Mouse (Mus musculus) kidney, adult 18-20 months (tissue): ENCODE measurements around the gene Musk.
A peak's percentile ranks its signal among the peaks of the same experiment; 100 is the strongest.

Experiments
- DNase-seq: peaks from one replicate; pipeline ENCODE4 v3.0.0; 2021

Gene Musk

DNA sequence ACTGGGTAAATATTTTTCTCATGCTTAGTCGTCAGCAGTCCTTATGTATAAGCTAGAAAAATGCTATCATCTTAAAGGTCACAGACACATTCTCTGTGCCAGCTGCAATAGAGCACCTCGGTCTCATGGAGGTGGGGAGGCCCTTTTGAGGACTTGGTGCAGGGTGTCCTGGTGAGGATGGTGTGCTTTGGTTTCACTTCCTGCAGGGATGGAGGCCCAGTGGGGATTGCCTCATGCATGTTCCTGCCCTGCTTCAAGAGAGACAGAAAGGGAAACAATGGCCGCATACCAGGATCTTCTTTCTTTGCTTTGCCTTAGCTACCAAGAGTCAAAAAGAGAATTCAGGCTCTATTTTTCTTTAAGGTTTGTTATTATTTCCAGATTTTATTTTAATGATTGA is 31.8 kb downstream of the Musk start:
- no peak for DNase-seq

DNA sequence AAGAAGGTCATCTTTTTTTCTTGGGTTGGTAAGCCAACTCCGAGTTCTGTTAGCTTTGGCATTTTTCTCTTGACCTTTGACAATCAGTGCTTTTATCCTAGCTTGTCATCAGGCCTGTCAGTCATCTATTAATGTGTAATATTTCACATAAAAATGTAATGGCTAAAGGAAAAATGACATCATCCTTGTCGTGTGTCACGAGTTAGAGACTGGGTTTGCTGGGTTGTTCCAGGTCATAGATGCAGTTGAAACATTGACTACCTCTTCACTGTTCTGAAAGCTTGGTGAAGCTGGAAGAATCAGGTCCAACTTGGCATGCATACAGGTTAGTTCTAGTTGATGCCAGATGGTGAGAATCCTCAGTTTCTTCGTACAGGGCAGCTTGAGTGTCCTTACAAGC is 34.5 kb downstream of the Musk start:
- no peak for DNase-seq

DNA sequence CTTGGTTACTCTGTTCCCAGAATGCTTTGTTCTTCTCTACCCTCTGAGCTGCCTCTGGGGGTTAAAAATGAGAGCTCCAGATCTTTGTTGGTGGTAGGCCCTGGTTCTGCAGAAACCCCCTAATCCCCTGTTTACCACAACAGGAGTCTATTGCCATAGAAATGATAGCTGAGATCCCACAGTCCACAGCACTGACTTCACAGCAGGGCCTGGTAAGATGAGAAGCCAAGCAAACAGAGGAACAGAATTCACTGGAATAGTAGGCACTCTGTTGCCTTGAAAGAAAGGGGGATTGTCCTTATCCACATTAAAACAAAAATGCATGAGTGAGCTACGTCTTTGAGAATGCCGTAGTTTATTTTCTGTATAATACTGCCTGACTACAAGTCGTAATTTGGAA is 41.0 kb downstream of the Musk start:
- no peak for DNase-seq

DNA sequence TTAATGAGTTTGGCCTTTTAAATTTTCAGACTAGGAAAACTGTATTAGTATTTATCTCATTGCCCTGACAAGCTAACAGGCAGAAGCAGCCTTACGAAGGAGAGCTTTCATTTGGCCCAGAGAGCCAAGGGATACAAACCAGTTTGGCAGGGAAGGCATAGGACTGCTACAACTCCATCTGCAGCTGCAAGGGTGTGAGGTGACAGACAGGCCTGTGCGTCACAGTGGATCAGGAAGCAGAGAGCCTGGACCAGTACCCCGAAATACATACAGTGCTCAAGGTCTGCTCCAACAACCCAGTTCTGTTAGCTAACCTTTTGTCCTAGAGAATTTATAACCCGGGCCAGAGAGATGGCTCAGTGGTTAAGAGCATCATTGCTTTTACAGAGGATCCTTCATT is 42.5 kb downstream of the Musk start:
- DNase-seq, result no peak

DNA sequence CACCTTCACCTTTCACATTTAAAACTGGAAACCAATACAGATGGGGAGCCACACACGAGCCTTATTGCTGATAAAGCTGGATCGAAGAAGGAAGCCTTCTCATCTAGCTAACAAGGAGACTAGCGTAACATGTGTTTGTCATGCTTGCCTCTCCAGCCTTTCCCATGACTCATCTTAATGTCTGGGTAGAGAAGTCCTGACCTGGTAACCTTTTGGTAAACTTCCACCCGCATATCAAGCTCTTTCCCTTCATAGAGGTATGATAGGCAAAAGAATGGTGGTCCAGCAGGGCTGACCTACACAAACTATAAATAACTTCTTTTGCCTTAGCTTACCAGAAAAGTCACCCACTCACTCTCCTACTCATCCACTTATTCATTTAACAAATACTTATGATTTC is 44.3 kb downstream of the Musk start:
- no peak for DNase-seq

DNA sequence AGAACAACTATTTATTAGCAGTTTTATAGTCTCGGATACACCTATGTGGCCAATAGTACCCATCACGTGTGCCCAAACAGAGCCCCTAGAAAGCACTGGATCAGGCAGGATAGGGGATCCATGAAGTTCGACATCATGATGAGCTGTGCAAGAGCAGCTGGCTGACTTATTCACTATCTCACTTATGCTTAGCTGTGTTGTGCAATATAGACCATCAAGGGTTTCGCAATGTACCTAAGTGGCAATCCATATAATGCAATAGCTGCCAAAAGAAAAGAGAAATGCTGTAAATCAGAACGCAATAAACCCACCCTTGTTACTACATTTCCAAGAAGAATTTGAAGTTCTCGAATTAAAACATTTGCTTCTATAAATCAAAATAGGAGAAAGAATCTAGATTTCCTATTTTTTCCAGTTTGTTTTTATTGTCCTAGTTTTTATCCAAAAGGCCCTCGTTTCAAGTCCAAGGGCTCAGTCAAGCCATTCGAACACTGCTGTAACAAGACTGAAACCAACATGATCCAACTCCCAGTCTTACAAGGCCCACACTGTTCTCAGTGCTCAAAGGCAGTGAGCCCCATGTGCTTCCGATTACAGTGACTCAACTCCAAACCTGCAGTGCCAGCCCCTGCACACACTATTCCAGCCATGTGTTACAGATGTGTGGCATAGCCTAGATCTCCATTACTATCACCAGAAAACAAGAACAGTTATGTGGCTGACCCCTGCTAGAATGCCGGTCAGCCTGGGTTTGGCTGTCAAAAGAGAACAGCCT is 45.3 kb downstream of the Musk start:
- no peak for DNase-seq

DNA sequence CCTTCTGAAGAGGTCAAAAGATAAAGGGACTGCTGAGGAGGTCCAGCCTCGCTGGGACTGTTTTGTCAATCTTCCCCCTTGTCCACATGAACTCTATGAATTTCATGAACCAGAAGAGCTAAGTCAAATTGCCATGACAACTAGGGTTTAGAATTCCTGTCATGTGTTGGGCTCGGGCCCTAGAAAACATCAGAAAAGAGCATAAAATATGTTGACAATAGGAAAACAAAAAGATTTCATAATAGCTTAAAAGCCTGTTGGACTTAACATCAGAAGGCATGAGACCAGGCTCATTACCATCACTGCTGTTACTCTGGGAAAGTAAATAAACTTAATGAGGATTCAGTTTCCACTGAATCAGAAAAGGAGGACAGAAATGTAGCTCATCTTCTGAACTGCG is 46.6 kb downstream of the Musk start:
- no peak for DNase-seq

DNA sequence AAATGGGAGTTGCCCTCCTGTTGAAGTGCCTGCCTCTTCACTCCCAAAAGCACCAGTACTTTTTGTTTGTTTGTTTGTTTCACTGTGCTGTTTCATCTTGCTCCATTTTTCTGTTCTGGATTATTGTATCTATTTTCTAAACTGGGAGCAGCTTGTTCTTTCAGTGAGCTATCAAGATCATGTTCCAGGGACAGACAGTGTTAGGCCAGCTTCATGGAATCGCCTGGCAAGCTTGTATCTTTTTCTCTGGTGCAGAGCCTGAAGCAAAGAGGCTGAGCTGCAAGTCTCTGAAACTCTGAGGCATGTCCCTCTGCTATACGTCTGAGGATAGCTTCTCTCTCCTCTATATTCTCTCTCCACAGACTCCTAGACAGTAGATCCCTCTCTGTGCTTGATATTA is 50.5 kb downstream of the Musk start:
- DNase-seq, result no peak

DNA sequence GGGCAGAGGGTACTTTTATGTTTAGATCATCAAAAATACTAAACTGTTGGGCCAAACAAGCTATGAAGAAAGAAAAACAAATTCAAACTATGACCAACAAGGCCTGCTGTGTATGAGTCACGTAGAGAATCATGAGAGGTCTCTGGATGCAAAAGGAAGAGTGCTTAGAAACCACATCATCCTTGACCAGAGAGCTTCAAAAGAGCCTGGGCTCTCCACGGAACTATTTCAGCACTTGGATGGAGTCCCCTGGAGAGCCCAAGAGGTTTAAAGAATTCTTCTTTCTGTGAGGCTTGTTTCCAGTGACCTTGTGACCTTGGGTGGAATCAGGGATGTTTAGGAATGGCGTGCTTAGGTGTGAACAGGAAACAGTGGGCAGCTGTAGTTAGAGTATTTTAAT is 53.5 kb downstream of the Musk start:
- DNase-seq, result no peak

DNA sequence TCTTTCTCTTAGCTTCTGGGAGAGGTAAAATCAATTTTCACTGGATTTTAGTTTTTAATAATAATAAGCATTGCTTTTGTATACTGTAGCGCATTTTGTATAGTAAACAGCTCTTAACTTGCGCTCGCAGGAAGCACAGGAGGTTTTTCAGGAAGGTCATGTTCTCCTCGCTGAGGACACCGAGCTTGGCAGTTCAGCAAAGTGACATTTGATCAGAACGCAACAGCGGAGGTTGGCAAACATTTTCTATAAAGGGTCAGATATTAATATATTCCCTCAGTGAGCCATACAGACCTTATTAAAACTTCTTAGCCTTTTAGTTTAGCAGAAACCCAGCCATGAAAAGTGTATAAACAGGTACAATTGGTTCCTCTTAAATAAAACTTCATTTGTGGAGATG is 64.4 kb downstream of the Musk start:
- no peak for DNase-seq

DNA sequence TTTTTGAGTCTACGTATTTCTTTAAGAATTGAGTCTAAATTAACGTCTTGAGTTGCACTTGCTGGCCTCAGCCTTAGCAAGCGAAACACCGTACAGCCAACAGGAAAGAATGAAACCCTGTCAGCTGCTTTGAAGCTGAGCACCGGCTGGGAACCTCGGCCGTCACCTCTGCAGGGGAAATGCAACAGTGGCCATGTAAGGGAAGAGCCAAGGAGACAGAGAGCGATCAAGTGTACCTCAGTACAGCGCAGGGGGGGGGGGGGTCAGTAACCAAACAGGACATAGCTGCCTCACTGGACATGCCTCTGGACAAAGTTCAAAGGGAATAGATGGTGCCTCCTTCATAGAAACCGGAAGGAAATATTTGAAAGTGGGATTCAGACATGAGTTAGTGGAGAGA is 65.4 kb downstream of the Musk start:
- DNase-seq, result no peak

DNA sequence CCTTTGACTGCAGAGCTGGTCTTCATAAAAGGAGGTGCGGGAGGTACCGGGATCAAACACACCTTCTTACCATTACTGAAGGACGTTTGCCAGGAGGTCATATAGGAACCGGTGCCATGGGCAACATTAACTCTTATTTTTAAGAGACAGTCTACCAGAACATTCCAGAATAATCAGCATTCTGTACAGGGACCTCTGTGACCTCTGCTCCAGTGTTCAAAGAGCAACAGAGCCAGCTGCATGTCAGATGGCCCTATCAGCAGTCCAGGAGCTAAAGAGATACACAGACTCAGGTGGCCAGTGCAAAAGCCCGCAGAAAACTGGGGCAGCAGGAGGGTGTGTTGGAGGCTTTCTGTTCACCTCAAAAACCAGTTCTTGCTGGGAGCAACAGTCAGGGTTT is 65.8 kb downstream of the Musk start:
- no peak for DNase-seq

DNA sequence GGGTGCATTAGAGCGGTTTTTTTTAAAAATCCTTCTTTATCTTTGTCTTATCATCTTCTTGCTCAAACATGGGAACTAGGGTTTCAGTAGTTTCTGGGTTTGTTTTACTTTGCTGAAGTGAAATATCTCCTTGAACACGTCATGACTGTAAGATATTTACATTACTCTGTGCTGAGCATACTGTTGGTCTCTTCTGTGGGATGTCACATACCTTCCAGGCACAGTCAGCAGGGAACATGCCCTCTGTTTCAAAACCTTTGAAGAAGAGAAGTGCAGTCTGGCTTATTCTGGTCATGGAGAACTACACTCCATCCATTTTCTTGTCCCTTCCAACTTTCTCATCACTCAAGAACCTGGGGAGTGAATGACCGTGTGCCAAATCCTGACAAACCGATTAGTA is 73.2 kb downstream of the Musk start:
- DNase-seq, result no peak

DNA sequence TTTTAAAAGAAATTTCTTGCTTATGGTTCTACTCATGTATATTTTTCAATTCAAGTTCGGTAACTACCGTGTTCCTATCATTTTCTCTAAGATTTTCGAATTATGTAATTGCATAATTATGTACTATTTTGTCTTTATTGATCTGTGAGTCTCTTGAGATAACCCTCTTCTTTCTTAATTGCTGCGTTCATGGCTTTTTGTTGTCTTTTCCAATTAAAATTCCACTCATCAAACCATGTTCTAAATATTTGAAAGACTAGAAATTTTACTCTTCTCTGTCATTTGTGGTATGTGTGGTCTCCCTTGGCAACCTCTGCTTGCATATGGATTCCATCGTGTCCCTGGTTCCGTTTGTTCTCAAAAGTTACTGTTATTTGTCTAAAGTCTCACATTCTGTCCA is 79.6 kb downstream of the Musk start:
- DNase-seq, result no peak

DNA sequence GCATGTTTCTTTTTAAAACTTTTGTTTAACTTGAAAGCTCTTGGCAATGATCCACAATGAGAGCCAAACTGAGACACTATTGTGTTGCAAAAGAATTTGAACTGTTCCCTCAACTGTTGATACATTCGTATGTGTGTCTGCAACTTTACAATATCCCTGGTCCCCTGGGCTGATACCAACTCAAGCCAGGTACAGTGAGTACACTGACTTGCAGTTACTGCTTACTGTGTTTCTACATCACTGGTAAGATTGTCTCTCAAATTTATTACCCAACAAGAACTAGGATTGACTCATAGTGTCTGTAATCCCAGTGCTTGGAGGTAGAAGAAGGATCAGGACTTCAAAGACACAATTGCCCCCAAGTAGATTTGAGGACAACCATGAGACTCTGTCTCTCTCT is 85.3 kb downstream of the Musk start:
- no peak for DNase-seq

DNA sequence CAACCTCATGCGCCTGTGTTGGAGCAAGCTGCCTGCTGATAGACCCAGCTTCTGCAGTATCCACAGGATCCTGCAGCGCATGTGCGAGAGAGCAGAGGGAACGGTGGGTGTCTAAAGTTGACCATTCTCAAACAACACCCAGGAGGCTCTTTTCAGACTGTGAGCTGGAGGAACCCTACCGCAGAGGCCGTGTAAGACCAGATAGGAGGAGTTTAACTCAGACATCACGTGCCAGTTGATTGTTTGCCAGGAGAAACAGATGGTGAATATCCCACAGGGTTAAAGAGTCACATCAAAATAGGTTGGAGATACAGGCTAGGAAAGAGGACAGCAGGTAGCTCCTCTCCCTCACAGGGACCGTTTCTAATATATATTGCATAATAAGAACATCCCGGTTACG is 87.8 kb downstream of the Musk start:
- DNase-seq, result no peak

DNA sequence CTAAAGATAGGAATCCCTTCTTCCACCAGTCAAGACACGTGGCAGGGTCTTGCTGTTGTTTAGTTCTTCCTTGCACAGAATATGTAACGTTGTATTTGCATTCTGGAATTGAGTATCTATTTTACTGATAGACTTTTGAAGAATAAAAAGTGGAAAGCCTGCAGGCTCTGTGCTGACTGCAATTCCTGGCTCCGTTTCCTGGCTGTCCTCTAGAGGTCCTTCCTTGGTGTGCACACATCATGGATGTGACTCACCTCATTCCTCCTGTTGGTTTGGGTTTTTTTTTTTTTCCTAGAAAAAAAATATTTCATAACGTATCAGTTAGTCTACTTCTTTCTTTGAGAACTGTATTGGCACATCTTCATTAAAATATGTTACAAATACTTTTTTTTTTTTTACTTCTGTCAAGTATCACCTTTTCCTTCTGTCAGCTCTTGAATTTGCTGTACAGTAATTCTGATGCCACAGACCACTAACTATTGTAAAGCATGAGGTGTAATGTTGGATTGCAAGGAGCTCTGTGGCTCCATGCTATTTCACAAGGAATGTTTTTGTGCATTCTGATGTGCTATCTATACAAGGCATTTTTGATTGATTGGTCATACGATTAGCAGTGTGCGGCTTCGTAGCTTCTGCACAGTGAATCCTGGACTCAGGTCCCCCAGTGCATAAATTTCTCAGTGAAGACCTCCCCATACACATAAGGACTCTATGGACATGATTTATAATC is 88.5 kb downstream of the Musk start:
- no peak for DNase-seq

DNA sequence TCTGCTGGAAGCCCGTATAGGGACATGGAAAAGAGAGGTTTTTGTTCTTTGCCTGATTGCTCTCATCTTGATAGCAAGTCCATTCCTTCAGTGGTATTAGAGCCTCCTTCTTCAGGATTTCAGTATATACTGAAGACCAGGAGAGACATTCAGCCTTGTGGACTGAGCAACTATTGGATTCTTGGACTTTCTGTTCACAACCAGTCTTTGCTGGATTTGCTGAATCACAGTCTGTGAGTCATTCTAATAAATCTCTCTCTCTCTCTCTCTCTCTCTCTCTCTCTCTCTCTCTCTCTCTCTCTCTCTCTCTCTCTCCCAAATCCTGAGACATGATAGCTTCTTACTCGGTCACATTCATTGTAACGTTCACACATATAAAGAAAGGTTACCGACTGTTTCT is 93.4 kb downstream of the Musk start:
- no peak for DNase-seq

DNA sequence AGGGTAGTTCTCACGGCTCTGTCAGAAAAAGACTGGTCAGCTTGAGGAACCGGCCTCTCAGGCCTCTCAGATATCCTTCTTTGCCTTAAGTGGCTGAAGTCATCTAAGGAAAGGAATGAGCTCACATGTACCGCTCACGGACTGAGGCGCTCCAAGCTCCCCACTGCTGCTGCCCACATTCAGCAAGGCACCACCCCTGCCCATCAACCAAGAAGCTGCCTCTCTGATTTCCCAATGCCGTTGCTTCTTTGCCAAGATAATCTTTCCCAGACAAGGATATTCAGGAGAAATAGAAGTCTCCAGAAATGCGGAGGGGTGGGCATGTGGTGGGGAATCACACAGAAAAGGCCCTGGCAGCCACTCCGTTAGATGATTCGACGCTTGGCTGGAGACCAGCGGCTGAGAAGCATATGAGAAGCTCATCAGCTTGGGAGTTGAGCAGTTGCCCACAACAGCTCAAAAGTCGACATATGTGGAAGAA is 115.1 kb downstream of the Musk start:
- DNase-seq, result no peak

DNA sequence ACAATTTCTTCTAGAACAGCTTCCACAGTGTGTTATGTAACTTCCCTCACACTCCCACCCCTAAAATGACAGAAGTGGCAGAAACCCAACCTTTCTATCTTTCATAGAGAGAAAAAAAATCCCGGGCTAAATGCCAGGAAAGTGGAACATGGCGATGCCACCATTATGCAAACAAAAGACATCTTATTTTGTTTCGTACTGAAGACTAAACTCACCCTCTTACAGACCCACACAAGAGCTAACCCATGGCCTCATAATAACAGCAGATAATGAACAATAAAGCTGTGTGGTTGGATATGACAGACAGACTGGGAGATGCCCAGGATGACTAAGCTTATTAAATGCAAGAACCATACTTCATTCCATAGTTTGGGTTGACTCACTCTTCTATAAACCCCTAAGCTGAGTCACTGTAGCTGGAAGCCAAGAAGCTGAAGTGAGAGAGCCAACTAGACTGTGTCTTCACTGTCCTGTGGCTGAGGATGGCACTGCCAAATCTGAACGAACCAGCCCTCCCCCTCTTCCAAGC is 116.3 kb downstream of the Musk start:
- DNase-seq, result no peak

DNA sequence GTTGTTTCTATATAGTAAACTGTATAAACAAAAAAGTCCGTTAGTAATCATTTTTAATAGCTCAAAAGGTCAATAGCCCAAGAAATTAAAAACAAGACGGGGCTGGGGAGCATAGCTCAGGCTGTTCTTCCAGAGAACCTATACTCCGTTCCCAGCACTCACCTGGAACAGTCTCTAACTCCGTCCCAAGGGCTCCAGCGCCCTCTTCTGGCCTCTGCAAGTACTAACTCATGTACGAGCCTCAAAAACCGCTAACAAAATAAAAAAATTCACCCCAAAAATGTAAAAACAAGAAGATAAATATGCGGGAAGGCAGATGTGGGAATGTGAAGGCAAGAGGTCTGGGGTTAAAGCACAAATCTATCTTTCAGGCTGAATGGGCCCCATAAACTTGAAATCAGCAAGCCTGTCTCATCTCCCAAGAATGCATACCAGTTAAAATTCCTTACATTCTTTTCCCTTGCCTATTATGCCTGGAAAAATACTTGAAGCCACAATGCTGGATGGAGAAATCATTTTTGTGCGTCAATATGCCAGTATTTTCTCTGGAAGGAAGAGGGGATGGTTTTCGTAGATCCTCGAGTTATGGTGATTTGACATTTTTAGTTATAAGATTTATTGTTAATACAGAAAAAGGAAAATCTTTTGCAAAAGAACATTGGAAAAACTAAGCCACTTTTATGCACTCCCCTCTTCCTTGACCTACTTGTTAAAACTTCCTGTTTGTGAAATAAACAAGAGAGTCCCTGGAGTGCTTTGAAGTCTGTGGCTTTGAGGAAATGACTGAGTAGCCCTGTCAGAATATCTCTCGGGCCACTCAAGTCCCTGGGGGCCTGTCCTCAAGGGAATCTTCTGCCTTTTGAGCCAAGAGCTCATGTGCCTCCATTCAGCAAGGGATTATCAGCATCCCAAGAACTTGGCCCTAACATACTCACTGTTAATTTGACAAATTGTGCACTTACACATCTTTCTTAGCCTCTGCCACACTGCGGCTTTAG is 127.7 kb downstream of the Musk start:
- DNase-seq, result peak; percentile 47

DNA sequence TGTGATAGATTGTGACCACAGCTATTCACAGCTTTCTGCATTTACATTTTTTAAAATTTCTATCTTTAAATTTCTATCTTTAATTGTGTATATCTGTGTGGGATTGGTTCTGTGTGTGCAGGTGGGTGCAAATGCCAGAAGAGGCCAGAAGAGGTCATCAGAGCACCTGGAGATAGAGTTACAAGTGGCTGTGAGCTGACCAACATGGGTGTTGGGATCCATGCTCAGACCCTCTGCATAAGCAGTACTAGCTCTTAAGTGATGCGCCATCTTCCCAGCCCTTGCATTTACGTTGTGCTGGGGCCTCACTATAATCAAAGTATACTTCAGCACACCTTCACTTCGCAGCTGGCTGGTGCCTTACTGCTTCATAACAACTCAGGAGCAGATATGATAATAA is 129.8 kb downstream of the Musk start:
- no peak for DNase-seq

DNA sequence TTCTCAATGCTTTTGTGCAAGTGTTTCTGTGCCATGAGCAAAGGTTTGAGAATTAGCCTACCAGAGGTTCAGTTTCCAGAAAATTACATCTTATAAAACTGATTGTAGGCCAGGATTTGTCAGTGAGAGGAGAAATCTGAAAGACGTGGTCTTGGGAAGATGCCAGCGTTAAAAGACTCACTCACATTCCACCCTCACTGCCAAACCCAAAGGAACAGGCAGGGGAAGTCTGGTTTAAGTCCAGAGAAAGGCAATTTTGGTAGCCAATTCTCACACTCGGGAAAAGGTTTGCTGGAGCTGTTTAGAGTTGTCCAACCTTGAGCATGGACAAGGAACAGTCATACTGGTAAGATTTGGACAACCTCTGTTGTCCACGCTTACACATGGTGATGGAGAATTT is 131.6 kb downstream of the Musk start:
- no peak for DNase-seq
